Mouse (Mus musculus) embryonic facial prominence, embryonic 12.5 days (tissue): ENCODE results near the gene Nlrp14. TPM values are rescaled to one million over a fixed set of nuclear protein-coding genes. Genes with fewer than 3 reads are reported as not detected.

Source experiments
- ATAC-seq: fragments of 200-750 bp; cut with Nextera tagmentation; 2 replicates; pipeline ENCODE4 v1.8.0; 2017; ENCODE audit not compliant: insufficient number of reproducible peaks, insufficient read depth, low FRiP score, low TSS enrichment
- H3K27ac ChIP-seq: fragments of 300-500 bp; sonication (generic); 2 replicates; pipeline ENCODE4 v1.5.1; 2016; ENCODE audit warnings: mild to moderate bottlenecking
- H3K27me3 ChIP-seq: fragments of 300-500 bp; sonication (generic); 2 replicates; pipeline ENCODE4 v1.6.1; 2016; ENCODE audit warnings: mild to moderate bottlenecking, moderate library complexity
- H3K36me3 ChIP-seq: fragments of 300-500 bp; sonication (generic); 2 replicates; pipeline ENCODE4 v1.6.1; 2016; ENCODE audit warnings: mild to moderate bottlenecking
- H3K4me1 ChIP-seq: fragments of 300-500 bp; sonication (generic); 2 replicates; pipeline ENCODE4 v1.6.1; 2016
- H3K4me2 ChIP-seq: fragments of 300-500 bp; sonication (generic); replicated peaks from 2 replicates; pipeline ENCODE4 v1.6.1; 2016; ENCODE audit warnings: mild to moderate bottlenecking, moderate library complexity
- H3K4me3 ChIP-seq: fragments of 300-500 bp; sonication (generic); 2 replicates; pipeline ENCODE4 v1.5.1; 2016; ENCODE audit warnings: mild to moderate bottlenecking
- H3K9ac ChIP-seq: fragments of 300-500 bp; sonication (generic); 2 replicates; pipeline ENCODE4 v1.6.1; 2016; ENCODE audit warnings: mild to moderate bottlenecking, moderate library complexity
- H3K9me3 ChIP-seq: fragments of 300-500 bp; sonication (generic); 2 replicates; pipeline ENCODE4 v1.6.1; 2016; ENCODE audit warnings: mild to moderate bottlenecking, moderate library complexity
- WGBS: fragments of 180-500 bp; shearing (Covaris S2); methylation state at CpG from one replicate; pipeline ENCODE4 v1.1.7; 2016; 5-methylcytosine and 5-hydroxymethylcytosine counted together
- polyA plus RNA-seq: library from polyadenylated mRNA; unstranded; fragments of >200 nt; fragmentation: Nextera tagmentation; extraction: Ambion mirVana; gene quantifications from 2 replicates; pipeline ENCODE4 v1.2.1, GENCODE M21; 2016

Nlrp14 gene
- polyA plus RNA-seq, 1 experiment from 2014 or later = not detected

DNA sequence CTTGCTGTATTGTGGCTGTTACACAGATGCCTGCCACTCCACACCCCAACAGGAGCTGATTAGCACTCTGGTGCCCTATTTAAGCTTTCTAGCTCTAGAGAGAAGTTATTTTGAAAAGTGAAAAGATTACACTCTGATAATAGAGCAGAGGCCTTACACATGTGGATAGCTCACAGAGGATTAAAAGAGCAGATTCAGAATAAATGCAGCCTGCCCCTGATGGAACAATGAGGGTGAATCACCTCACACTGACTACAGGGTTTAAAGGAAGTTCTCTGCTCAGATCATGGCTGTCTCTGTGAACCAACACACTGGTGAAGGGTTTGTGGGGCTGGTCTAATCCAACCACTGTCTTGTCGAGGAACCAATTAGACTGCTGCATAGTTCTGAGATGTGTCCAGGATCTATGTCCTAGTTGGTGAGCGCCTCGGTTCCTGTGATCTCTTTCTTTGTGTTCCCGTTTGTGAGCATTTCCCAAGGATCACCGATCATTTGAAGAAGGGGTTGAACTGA lies 74.6 kb downstream of the Nlrp14 start:
- H3K4me3 ChIP-seq = no peak overlapping the region
- no peaks in the 10 kb centered on the region for H3K4me1 ChIP-seq
- H3K9ac ChIP-seq = no peak overlapping the region
- 87% methylated on average over 5 of the region's 5 CpGs for WGBS
- H3K27me3 ChIP-seq = no peaks in the 10 kb centered on the region
- H3K36me3 ChIP-seq = no peaks in the 10 kb centered on the region
- H3K9me3 ChIP-seq = no peaks in the 10 kb centered on the region
- no peak overlapping the region for H3K27ac ChIP-seq
- H3K4me2 ChIP-seq = no peak overlapping the region
- no peak for ATAC-seq

Other genes starting within 250 kb of the Nlrp14 start
- not detected in 2 replicates for gene Olfr709-ps1, start 234.8 kb upstream of the Nlrp14 start, polyA plus RNA-seq
- not detected in 2 replicates for gene Olfr710, start 218.7 kb upstream of the Nlrp14 start, polyA plus RNA-seq
- gene Olfr6, start 203.1 kb upstream of the Nlrp14 start, polyA plus RNA-seq = not detected in 2 replicates
- gene Olfr711, start 191.5 kb upstream of the Nlrp14 start, polyA plus RNA-seq = not detected in 2 replicates
- gene Olfr2, start 160.9 kb upstream of the Nlrp14 start, polyA plus RNA-seq = not detected in 2 replicates
- not detected in 2 replicates for gene Olfr713, start 135.8 kb upstream of the Nlrp14 start, polyA plus RNA-seq
- not detected in 2 replicates for gene Olfr714, start 96.0 kb upstream of the Nlrp14 start, polyA plus RNA-seq
- not detected in 2 replicates for gene Olfr17, start 73.8 kb upstream of the Nlrp14 start, polyA plus RNA-seq
- not detected in 2 replicates for gene Olfr715b, start 56.6 kb upstream of the Nlrp14 start, polyA plus RNA-seq
- not detected in 2 replicates for gene Olfr715, start 35.9 kb upstream of the Nlrp14 start, polyA plus RNA-seq
- not detected in 2 replicates for gene Olfr716, start 28.7 kb upstream of the Nlrp14 start, polyA plus RNA-seq
- gene Rbmxl2, start 42.5 kb downstream of the Nlrp14 start, polyA plus RNA-seq = not detected in 2 replicates
- gene Syt9, start 203.7 kb downstream of the Nlrp14 start, polyA plus RNA-seq = 5.0 and 6.2 TPM in 2 replicates